Mouse (Mus musculus) layer of hippocampus, adult 18-20 months (tissue): ENCODE measurements around the gene Cenpm. TPM values are rescaled to one million over a fixed set of nuclear protein-coding genes. Genes with fewer than 3 reads are reported as not detected.

Experiments used
- DNase-seq, 2 experiments: peaks; one replicate each; pipeline ENCODE4 v3.0.0; 2022; ENCODE audit warnings: low spot score in 2 of 2
- total RNA-seq, 2 experiments: library from RNA; stranded (reverse); gene quantifications; 2 replicates each; pipeline ENCODE4 v1.2.3; 2021

Cenpm gene
- total RNA-seq, 2 experiments from 2014 or later = 2.5 to 3.1 TPM

DNA sequence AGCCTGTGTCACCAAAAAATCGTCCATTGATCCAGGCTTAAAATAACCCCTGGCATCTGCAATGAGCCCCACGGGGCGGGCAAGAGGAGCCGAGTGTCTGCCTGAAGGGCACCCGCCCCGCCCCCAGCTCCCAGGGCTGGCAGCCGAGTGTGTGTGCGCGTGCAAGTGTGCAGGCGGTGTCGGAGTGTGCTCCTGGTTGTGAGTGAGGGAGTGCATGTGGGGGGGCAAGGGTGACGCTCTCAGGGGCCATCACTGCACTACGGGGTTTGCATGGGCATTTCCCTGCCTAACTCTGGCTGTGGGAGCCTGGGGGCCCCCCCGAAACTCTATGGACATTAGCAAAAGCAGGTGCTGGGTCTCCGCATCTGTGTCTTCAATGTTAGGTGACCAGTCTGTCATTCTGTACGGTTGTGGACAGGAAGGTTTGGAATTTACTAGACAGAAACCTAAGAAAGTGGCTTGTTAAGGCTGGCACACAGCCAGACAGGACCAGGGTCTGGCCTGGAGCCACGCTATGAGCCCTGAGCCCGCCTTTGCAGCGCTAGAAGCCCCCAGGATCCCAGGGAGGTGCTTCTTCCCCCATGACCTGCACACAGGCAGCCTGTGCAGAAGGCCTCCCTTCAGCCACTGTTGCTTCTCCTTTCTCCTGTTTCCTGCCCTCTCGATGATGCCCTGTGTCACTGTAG lies 28.3 kb downstream of the Cenpm start:
- no peak for DNase-seq

DNA sequence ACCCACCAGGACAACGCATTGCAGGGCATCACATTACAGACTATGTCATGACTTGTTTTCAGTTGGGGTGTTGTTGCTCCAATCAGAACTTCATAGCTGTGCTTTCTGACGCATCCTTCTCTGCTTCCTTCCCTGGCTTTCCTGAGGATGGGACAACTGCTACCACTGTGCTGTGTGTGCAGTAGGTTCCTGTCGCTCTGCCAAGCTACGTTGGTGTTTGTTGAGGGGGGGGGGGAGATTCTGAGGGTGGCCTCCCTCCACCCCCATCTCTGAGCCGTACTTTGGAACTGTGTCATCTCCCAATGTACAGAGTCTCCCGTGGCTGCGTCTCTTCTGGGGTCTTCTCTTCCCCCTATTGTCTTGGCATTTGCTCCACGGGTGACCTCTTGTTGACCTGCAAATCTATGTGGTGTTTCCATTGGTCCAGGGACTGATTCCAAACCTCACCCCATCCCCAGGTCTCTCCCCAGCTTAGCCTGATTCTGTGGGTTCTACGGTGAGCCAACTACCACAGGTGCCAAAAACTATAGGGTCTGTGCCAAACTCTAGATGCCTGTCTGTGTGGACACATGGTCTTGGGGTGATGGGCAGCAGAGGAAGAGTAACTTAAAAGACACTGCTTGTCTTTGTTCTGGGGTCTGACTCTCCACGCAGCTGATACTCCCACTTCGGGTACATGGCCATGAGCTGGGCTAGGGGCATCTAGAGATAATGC lies 29.1 kb downstream of the Cenpm start:
- DNase-seq = no peak

DNA sequence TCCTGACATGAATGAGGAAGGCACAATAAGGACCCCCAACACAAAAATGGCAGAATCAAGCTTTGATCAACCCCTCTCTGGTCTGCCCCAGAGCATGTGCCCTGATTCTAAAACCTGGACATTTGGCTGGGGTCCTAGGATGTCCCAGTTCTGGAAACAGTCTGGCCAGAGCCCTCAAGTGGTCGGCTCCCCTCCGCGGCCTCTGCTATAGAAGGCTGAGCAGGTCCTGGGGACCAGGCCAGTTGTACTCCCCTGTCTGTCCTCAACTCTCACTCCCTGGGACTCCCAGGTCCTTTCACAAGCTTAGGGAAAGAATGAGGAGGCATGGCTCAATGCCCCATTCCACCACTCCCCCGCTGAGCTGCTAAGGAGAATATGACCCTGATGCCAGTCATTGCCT lies 31.3 kb downstream of the Cenpm start:
- DNase-seq = no peak

DNA sequence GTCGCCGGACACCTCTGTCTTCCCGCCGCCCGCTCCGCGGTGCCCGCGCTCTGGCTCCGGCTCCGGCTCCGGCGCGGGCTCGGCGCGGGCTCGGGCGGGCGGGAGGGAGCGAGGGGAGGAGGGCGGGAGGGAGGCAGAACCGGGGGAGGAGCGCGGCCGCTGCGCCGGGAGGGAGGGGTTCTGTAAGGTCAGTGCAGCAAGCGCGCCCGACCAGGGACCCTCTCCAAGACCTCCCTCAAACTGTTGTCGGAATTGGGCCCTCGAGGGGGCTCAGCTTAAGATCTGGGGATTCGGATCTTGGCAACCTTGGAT lies 31.8 kb downstream of the Cenpm start, which contains the start of gene Shisa8:
TSS of gene Shisa8 (minus strand) at position 64 of the 312 bp plus-strand sequence.
- DNase-seq = no peak

DNA sequence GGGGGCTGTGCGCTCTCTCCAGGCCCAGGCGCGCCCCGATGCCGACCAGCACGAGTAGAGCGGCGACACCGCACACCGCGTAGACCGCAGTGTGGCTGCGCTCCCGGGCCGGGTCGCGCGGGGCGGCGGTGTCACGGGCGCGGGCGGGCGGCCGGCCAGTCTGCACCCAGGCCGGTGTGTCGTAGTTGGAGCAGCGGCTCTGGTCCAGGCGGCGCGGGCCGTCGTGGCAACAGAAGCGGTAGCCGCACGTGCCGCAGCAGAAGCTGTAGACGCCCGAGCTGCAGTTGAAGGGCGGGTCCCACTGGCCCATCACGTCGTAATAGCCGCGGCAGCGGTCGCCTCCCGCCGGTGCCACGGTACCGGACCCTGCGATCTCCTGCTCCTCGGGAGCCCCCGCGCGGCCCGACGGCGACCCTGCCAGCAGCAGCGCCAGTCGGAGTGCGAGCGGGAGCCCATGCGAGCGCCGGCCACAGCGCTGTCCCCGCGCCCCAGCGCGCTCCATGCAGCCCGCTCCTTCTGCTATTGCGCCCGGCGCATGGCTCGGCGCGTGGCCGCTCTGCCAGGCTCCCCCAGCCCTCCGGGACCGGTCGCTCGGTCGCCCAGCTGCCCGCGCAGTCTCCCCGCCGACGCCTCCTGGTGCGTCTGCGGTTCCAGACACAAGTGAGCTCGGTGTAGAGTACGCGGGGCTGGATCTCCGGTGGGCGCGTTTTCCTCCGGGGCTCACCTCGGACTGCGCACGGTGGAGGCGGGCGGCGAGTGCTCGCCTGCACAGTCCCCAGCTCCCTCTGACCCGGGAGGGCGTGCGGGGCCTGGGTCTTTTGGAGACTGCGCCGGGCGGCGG lies 32.4 kb downstream of the Cenpm start:
- no peak for DNase-seq

DNA sequence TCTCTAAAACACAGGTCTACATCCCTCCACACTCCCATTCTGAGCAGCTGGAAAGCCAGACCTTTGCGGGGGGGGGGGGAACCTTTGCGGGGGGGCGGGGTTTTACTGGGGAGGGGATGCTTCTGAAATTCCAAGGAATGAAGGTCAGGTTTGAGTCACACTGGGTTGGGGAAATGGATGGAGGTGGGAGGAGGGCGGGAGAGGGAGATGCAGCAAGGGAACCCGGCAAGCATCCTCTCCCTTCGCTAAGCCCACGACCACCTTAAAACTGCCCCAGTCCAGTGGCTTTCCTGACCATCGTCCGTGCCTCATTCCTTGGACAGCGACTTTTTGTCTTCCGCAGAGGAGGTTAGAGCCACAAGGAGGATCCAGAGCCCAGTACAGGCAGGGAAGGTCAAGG lies 33.3 kb downstream of the Cenpm start:
- no peak for DNase-seq

DNA sequence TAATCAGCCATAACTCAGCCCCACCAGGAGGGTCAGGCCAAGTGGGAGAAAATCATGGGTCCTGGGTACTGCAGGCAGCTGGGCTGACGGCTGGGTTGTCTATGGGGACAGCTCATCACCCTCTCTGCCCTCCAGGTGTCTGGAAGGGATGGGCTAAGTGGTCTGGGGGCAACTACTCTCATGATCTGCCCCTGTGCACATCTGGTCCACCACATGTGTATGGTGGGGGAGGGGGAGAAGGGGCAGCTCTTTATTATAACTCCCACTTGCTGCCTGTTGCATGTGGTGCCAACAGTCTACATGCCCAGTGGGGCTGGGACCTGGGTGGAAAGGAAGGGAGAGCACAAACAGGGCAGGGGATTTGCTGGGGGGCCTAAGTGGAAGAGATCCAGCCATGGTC lies 33.7 kb downstream of the Cenpm start:
- no peak for DNase-seq

DNA sequence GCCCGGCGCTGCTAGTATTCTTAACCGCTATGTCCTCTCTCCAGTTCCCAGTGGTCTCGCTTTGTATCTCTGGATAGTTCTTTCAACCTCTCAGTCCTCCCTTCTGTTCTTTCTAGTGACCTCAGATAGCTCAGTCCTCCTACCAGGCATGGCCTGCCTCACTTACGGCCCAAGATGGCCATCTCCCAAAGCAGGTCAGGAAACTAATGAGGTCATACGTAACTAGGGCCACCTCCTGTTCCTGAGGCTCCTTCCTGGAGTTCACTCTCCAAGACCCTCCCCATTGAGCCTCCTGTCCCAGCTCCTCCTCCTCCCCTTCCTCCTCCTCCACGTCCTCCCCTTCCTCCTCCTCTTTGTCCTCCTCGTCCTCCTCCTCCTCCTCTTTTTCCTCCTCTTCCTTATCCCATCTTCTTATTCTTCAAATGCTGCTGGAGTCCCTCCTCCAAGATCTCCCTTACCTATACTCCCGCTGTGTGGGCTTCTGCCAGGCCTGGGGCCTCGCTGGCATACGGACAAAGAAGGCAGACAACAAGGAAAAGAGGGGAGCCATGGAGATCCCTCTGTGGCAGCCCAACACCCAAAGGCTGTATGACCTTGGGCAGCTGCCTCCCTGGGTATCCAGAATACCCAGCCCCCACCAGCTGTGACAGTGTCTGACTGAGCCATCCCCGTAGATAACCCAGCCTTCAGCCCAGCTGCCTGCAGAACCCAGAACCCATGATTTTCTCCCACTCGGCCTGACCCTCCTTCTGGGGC lies 35.1 kb downstream of the Cenpm start:
- DNase-seq = no peak

DNA sequence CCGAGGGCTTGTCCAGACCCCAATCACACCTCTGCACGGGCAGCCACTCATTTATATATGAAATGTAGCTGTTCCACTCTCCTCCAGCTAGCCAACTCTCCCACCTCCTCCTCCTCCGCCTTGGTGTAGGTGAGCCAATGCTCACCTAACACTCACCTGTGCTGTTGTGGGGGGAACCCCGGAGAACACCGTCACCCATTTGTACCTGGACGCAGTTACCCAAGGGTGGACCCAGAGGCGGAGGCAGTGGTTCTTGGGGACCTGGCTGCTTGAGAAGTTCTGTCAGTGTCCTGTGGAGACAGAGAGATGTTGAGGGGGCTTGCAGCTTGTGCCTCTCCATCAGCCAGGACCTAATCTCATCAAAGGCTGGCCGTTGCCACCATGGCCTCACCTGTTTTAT lies 36.2 kb downstream of the Cenpm start:
- no peak for DNase-seq

DNA sequence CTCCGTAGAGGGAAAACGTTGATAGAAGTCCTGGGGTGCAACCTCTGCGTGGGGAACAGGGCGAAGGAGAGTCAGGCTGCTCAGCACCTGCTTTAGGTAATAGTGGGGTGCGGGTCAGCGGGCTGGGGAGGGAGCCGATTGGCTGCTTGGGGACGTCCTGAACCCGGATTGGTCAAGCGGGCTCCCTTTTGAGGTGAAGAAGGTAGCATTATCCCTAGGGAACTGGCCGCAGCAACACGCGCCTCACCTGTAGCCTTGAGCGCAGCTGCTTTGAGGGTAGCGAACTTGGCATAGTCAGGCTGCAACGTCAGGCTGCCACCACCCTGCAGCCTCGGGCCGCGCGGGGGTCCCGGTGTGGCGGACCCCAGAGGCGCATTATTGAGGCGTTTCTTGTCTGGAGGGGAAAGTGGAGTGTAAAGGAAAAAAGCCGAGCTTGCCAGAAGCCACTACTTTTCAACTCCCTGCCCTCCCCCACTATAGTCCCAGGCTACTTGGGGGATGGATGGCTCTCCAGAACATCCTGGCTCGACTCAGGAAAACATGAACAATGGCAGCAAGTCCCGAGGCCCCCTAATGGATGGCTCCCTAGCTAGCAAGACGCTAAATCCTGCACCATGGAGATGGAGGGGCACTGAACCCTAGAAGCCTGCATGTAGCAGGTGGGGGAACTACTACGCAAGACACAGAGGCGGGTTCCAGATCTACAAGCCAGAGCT lies 36.9 kb downstream of the Cenpm start:
- no peak for DNase-seq

DNA sequence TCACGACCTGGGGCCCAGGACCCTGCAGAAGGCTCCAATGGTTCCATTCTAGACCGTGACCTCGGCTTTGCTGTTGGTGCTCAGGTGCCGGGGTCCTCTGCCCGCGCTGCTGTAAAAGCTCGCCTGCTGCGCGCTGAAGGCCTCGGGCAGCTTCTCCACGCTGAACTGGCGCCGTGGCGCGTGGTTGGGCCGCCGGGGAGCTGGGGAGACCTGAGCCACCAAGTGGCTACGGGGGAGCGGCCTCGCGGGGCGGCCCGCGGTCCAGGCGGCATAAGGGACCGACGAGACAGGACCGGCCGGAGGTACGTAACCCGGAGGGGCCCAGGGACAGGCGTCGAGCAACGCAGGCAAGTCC lies 37.5 kb downstream of the Cenpm start:
- DNase-seq = no peak

DNA sequence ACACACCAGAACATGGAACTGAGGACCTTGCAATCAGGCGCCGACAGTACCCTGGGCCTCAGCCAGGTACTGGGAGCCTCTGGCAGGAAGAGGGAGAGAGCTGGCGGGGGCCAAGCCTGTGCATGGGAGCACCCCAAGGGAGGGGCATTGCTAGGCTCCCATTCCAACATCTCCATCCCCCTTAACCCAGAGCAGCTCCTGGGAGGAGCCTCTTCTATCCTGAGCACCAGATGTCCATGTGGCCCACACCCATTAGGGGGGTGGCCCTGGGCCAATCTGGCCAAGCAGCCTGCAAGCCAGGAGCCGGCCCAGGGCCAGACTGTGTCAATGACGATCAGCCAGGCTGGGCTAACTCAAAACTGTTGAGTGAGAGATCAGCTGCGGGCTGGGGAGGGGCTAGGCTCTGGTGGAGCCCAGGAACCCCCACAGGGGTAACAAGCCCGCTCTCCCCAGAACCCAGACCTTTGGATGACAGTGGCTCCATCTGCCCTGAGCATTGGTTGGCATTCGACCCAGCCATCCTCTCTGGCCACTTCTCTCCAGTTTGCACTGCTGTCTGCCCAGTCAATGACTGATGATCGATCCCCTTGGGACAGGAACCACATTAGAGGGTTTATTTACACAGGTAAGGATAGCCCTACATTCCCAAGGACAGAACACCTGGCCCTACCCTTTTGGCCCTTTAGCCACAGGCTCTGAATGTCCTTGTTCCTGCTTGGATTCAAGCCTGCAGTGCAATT lies 38.0 kb downstream of the Cenpm start:
- DNase-seq = peak in 1 of 2 experiments; percentile 52

DNA sequence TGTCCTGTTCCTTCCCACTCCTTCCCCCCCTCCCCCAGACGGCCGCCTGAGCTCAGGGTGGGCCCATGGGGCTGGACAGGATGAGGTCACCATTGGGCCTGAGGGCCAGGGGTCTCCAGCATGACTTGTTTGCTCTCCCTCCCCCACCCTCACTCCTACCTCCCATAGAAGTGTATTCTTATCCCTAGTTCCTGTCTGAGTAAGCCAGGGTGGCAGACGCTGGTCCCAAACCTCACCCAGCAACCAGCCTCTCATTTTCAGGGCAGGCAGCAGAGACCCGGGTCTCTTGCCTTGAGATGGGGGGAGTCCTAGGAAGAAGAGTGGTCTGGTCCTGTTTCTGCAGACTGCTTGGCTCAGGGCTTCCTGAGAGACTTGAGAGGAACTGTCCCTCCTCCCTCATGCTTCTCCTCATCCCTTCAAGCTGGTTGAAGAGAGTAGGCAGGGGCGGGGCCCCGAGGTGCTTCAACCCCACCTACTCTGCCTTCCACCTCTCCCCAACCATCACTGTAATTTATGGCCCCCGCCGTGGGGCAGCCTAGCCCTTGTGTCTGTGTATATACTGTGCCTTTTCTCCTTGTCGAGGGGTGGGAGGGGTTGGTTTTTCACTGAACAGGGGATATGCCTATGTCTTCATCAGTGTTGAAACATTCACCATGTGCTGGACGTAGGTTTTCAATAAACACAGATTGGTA lies 39.7 kb downstream of the Cenpm start:
- no peak for DNase-seq

DNA sequence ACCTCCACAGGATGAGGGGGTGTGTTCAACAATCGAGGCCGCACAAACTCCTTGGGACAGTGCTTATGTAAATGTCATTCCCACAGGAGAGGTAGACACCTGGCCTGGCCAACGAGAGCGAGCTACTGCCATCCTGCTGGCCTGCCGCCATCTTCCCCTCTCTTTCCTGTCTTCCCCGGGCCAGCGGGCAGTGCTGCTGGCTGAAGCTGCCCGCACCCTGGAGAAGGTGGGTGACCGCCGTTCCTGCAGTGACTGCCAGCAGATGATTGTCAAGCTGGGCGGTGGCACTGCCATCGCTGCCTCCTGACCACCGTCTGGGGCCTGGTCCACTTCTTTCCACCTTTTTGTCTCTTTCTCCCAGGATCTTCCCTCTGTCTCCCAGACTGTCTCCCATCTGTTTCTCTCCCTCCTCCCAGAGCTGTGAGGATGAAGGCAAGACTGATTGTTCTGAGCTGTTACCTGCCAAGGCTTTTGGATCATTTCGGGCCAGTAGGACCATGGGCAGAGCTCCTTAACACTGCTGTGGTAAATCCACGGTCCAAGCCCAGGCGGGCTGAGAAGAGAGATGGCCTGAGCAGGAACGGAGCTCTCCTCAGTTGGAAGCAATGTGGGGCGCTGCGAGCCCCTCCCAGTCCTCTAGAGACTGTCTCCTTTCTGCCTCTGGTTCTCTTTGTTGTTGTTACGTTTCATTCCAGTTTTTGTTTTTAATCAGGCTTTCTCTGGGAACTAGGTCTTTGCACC lies 40.8 kb downstream of the Cenpm start:
- no peak for DNase-seq

DNA sequence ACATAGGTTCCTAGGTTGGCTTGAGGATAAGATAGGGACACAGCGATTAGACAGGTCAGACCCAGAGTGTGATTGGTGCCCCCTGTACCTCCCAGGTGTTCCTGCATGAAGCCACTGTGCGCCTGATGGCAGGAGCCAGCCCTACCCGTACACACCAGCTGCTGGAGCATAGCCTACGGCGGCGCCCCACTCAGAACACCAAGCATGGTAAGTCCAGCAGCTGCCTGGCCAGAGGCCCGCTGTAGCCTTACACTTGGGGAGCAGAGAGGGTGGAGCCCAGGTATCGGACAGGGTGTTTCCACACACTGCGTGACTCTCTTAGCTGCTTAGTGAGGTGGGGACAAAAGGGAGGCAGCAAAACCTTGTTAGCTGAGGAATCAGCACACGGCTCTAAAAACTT lies 41.5 kb downstream of the Cenpm start:
- no peak for DNase-seq

DNA sequence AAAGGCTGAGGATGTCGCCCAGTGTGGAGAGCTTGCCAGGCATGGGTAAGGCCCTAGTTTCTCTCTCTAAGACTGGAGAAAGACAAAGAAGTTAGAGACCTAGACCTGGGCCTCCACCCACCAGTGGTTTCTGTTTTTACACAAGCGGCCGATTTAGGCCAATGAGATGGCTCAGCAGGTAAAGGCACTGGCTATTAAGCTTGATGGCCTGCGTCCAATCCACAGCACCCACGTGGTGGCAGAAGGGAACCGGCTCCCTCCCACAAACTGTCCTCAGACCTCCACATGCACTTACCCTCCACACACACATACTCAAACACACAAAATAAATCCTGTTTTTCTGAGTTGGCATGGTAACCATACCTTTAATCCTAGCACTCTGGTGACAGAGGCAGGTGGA lies 42.5 kb downstream of the Cenpm start:
- DNase-seq = no peak

DNA sequence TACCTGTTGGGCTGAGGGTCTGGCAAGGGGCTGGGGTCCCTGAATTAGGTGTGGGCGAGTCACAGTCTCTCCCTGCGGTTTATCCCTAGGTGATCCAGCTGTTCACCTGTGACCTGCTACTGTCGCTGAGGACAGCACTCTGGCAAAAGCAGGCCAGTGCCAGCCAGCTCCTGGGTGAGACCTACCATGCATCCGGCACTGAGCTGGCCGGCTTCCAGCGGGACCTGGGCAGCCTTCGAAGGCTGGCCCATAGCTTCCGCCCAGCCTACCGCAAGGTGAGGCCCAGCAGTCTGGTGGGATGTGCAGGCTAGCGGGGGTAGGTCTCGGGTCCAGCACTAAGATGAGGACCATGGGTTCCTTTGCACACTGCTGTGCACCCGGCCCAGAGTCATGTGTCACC lies 45.0 kb downstream of the Cenpm start:
- no peak for DNase-seq

DNA sequence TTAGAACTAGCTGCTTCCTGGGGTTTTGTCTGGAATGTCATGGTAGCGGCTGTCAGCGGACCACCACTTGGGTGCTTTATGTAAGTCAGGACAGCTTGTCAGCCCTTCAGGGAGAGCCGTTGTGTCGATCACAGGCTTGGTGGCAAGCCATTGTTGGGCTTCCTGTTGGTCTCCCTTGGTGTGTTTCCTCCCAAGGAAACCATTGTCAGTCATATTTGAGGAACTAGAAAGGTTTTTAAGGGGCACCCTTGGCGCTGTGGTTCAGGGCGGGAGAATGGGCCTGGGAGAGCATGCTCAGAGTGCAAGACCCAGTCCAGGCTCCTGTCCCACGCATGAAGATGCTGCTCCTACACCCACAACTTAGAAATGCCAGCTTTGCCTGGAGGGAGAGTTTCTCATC lies 46.2 kb downstream of the Cenpm start:
- DNase-seq = no peak

DNA sequence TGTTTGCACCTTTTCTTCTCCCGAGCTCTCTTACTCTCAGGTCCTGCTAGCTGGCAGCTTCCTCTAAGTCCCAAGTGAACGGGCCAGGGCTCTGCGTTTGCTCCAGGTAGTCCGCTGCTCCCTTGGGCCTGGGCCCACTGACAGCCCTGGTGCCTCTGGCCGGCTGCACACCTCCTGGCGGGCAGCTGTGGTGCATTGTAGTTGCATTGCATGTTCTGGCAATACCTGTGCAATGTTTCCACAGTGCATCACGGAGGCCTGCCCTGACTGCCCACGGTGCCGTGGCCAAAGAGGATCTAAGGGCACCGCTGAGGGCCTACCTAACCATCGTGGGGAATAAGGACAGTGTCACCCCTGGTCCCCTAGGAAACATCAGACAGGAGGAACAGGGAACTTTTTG lies 46.6 kb downstream of the Cenpm start:
- DNase-seq = no peak
